Mouse (Mus musculus): ENCODE results near the gene Gm13275.
"Not testable (repeated sequence)": the region's sequence is repeated elsewhere in the genome, so short reads cannot be mapped to it uniquely, and the experiment has no call there.

GRCm38 (mm10) chr4:88793936-88794675, at the start of gene Gm13275:
- TF ChIP-seq CTCF (IDR thresholded peaks at IDR 0.05): peak; percentile 50
- TF ChIP-seq POLR2A (IDR thresholded peaks at IDR 0.05; ENCODE audit: insufficient read depth, low read depth, low read length): not testable (repeated sequence)
